Mouse (Mus musculus) adrenal gland, adult (tissue): ENCODE measurements around the gene Man2a2.
"Not testable (repeated sequence)": the region's sequence is repeated elsewhere in the genome, so short reads cannot be mapped to it uniquely, and the experiment has no call there.

Experiments used
- DNase-seq, 2 experiments: peaks; one replicate each; pipeline ENCODE4 v3.0.0; 2022 to 2023; ENCODE audit warnings: low spot score in 1 of 2; ENCODE audit not compliant: inconsistent age in 2 of 2

Man2a2 gene

GRCm38 (mm10) chr7:80400571-80400970 lies 29.4 kb upstream of the Man2a2 start:
- DNase-seq: peak in 1 of 2 experiments; percentile 70

DNA sequence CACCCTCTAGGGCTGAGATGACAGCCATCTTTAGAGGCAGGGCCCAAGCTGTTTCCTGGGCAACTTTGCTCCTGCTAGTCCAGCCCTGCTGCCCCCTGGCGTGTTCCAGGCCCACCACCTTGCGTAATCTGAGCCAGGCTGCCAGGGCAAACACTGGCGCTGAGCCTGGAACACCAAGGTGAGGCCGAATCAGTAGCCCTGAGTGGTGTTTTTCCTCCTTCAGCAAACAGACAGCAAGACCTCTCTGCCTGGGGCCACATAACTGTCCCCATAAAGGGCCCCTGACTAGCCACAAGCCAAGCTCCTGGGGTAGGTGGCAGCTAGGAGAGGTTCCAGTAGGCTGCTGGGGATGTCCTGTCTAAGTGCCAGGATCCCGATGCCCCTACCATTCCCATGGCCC lies 28.9 kb upstream of the Man2a2 start:
- DNase-seq: peak; percentile 84 to 93

DNA sequence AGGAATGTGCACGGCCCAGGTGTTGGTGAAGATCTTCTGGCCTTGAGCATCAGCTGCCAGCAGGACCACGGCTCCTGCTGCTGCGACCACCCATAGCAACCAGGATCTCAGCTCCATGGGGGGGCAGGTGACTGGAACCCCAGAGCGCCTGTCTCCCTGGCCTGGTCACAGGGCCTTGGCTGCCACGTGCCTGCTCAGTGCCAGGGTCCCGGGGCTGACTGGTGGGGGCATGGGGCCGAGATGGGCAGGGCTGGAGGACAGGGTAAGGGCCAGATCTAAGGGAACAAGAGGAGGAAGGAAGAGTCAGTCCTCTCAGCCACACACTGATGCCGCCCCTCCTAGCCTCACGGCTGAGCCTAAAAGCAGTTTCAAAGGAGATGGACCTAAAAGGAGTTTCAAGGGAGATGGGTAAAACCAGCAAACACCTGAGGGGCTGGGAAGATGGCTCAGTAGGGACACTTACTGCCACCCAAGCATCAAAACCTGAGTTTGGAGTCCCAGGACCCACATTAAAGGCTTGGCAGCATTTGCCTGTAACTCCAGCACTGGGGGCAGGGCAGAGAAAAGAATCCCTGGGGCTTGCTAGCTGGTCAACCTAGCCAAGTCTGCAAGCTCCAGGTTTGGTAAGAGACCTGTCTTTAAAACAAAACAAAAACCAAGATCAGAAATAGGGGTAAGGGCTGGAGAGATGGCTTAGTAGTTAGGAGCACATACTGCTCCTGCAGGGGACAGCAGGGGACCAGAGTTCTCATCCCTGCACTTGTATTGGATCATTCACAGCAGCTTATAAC lies 27.7 kb upstream of the Man2a2 start:
- DNase-seq: peak in 1 of 2 experiments; percentile 67

- no peak for DNase-seq
Observed at GRCm38 (mm10) chr7:80397986-80398385, 26.8 kb upstream of the Man2a2 start.

DNA sequence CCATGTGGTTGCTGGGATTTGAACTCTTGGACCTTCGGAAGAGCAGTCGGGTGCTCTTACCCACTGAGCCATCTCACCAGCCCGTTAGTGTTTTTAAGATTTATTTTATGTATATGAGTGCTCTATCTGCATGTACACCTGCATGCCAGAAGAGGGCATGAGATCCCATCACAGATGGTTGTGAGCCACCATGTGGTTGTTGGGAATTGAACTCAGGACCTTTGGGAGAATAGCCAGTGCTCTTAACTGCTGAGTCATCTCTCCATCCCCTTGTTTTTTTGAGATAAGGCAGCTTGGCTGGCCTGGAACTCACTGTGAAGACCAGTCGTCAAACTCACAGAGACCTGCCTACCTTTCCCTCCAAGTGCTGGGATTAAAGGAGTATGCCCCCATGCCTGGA lies 25.3 kb upstream of the Man2a2 start:
- not testable (repeated sequence) for DNase-seq

- no peak for DNase-seq
Observed at GRCm38 (mm10) chr7:80394600-80394999, 23.4 kb upstream of the Man2a2 start.

DNA sequence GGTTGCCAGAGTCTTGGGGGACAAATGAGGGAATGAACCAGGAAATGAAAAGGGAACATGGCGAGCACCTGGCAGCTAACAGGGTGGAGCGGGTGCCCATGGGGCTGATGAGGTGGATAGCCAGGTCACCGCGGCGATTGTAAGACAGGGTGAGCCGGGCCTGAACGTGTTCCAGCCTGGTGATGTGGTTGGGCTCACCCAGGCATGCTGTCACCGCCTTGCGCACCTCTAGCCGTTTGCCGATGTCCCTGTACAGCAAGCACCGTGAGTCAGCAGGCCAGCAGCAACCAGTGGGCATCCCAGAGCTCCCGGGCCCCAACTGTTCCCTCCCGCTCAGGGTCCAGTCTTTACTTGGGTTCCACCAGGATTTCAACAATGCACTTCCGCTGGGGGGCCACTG lies 20.9 kb upstream of the Man2a2 start:
- DNase-seq: no peak

GRCm38 (mm10) chr7:80387633-80388543 lies 16.7 kb upstream of the Man2a2 start, which contains the start of gene Fes:
TSS of gene Fes (minus strand) at chr7:80387946.
- peak; percentile 70 to 83 for DNase-seq

DNA sequence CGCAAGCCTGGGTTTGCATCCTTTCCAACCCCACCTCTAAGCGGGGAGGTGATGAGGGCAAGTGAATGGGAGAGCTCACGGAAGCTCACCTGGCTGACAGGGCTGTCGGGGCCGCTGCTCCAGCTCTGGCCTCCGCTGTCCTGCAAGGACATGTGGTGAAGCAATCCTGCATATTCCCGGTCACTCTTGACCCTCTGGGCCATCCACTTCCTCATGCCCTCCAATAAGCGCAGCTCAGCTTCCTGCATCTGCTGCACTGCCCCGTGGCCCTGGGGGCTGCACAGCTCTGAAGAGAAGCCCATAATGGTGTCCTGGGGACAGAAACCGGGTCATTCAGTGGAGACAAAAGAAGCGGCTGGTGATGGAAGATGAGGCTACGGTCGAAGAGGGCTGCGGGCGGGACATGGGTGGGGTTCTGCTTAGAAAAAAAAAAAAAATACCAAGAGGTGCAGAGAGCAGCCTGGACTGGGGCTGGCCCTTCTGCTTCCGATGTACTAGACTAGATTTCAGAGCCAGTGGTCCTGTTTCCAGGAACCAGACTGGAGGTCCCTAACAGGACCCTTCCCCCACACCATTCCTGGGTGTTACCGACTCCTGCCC lies 16.0 kb upstream of the Man2a2 start:
- DNase-seq: peak; percentile 32 to 76

DNA sequence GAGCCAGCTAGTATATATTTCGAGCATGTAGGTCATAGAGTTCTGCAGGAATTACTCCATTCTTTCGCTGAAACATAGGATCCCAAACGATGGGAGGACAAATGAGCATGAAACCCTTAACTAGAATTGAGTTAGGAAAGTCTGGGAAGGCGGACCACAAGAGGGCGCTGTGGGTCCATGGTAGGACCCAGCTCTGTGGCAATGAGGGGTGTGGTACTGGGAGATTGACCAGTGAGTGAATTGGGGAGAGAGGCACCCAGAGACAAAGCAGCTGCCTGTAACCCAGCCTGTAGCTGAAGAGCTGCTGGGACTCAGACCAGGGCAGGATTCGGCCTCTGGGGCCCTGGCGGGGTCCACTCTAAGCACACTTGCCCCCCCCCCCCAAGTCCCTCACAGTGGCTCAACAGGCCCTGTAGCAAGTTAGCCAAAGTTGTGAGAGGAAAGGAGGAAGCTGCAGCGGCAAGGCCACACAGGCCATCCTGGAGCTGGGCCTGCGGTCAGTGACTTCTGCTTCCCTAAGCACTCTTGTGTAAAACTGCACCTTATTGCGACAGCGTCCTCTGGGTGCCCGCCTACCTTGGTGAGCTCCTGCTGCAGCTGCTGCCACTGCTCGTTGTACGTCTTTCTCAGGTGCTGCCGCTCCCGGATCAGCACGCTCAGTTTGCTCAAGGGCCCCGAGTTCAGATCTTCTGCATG lies 15.2 kb upstream of the Man2a2 start:
- DNase-seq: peak; percentile 88 to 96

DNA sequence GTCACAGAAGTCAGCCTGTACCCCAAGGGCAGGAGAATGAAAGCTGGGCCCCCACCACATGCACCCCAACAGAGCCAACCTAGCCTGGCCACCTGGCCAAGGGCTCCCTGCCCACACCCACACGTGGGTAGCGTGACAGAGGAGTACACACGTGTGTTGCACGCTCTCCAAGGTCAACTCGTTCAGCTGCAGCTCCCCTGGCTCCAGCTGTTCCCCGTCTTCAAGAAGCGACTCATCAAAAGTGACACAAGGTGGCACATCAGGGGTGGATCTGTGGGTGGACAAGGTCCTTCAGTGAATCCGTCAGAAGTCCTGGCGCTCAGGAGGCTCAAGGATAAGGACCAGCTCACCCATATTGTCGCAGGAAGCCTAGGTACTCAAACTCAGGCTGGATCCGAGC lies 11.7 kb upstream of the Man2a2 start:
- peak in 1 of 2 experiments; percentile 67 for DNase-seq

- peak; percentile 55 to 76 for DNase-seq
Observed at GRCm38 (mm10) chr7:80379531-80379930, 8.4 kb upstream of the Man2a2 start.

GRCm38 (mm10) chr7:80377471-80377870 lies 6.3 kb upstream of the Man2a2 start:
- peak; percentile 68 to 93 for DNase-seq

DNA sequence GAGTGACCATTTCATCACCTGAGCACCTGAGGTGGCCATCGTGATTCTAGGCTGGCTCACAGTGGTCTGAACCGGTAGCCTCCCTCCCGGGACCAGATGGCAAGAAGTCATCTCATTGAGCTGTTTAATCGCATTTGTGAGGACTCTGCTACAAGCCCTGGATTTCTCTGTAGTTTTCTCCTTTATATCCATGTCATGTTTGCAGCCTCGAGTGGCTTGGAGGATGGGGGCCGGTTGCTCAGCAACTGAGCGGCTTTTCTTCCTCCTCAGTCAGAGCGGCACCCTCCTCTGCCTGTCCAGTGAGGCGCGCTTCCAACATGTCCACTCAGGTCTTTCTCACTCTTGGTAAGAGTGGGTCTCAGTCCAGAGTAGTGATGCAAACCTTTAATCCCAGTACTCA lies 5.0 kb upstream of the Man2a2 start:
- DNase-seq: peak in 1 of 2 experiments; percentile 50

- DNase-seq: peak; percentile 80 to 92
Observed at GRCm38 (mm10) chr7:80375376-80376039, 4.3 kb upstream of the Man2a2 start.

DNA sequence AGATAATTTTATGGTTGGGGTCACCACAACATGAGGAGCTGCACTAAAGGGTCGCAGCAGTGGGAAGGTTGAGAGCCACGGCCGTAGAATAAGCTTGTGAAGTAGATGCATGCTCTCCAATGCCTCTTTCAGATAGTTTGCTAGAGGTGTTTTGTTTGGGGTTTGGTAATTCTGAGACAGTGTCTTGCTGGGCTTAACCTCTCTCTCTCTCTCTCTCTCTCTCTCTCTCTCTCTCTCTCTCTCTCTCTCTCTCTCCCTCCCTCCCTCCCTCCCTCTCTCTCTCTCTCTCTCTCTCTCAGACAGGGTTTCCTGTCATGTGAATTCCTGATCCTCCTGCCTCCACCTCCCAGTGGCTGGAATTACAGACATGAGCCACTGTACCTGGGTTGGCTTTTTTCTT lies 3.6 kb upstream of the Man2a2 start:
- no peak for DNase-seq

GRCm38 (mm10) chr7:80374280-80374679 lies 3.1 kb upstream of the Man2a2 start:
- peak in 1 of 2 experiments; percentile 42 for DNase-seq

- DNase-seq: no peak
Observed at GRCm38 (mm10) chr7:80373850-80374249, 2.7 kb upstream of the Man2a2 start.

- no peak for DNase-seq
Observed at GRCm38 (mm10) chr7:80373352-80373751, 2.2 kb upstream of the Man2a2 start.

DNA sequence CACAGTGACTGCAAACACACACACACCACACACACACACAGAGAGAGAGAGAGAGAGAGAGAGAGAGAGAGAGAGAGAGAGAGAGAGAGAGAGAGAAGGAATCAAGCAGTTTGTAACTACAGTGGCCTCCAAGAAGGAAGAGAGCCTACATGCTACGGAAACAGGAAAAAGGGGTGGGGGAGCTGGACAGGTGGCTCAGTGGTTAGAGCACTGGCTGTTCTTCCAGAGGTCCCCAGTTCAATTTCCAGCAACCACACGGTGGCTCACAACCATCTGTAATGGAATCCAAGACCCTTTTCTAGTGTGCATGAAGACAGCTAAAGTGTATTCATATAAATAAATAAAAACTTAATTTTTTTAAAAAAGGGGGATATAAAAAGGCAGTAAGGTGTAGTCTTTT lies 1.5 kb upstream of the Man2a2 start:
- no peak for DNase-seq
